Mouse (Mus musculus) C3H10T1/2 (cell line): ENCODE results near the gene Ctr9. TPM values are rescaled to one million over a fixed set of nuclear protein-coding genes. Genes with fewer than 3 reads are reported as not detected.

Experiments used
- polyA plus RNA-seq, 2 experiments: library from polyadenylated mRNA; unstranded; fragments of >200 nt; fragmentation: generic; extraction: Trizol; gene quantifications; one replicate each; pipeline ENCODE4 v1.2.1; 2012; ENCODE audit warnings: missing spikeins in 2 of 2

The Ctr9 gene
- 10 to 100 TPM in 1 of 2 experiments, 1 to 10 TPM in 1; 3.2 to 23.4 TPM for polyA plus RNA-seq

GRCm38 (mm10) chr7:111028281-111029045 is at the start of gene Ctr9:
TSS of gene Ctr9 (plus strand) at chr7:111028951.

GRCm38 (mm10) chr7:110982053-110982705 is 46.6 kb upstream of the Ctr9 start, which contains the start of gene Mrvi1:
TSS of gene Mrvi1 (minus strand) at chr7:110982461.

GRCm38 (mm10) chr7:111082822-111083732 is 54.3 kb downstream of the Ctr9 start, which contains the start of gene Eif4g2:
TSS of gene Eif4g2 (minus strand) at chr7:111083030.

Other genes with a start within 250 kb of the Ctr9 start
- gene Rnf141, start 184.5 kb upstream of the Ctr9 start, polyA plus RNA-seq: 10 to 100 TPM in 1 of 2 experiments, 1 to 10 TPM in 1; 4.3 to 10.5 TPM
- gene Lyve1, start 165.7 kb upstream of the Ctr9 start, polyA plus RNA-seq: not detected
- gene Mrvi1, start 46.5 kb upstream of the Ctr9 start, polyA plus RNA-seq: under 1 TPM; 0.05 to 0.71 TPM
- gene Eif4g2, start 54.1 kb downstream of the Ctr9 start, polyA plus RNA-seq: 100 to 1,000 TPM in 1 of 2 experiments, 10 to 100 TPM in 1; 24.5 to 135 TPM